Mouse (Mus musculus): ENCODE results near the gene Cog4. TPM values are rescaled to one million over a fixed set of nuclear protein-coding genes. Genes with fewer than 3 reads are reported as not detected.

Gene Cog4
- polyA plus RNA-seq, 1 experiment from 2014 or later, result 64.6 TPM

- Histone ChIP-seq H3K27me3 (ENCODE audit: control insufficient read depth, insufficient read depth, low read length) (no peaks in the 10 kb centered on the region), H3K27ac (ENCODE audit: low read depth, low read length) (no peak overlapping the region), H3K4me3 (ENCODE audit: low read depth, low read length) (no peak overlapping the region), H3K36me3 (ENCODE audit: control insufficient read depth, insufficient read depth, low read length) (peaks cover 4% of the 10 kb centered on the region; the same call in 1 of the 2 replicates), H3K9me3 (ENCODE audit: control insufficient read depth, low read length) (no peaks in the 10 kb centered on the region), H3K4me1 (ENCODE audit: control insufficient read depth, insufficient read depth, low read length) (no peaks in the 10 kb centered on the region), H3K9ac (replicated peaks; ENCODE audit: low read depth, low read length) (no peak overlapping the region), H3K4me2 (ENCODE audit: low read depth, low read length) (no peak overlapping the region)
- ATAC-seq (ENCODE audit: low read depth), result no peak
- 92% methylated on average over 2 of the region's 2 CpGs for WGBS
Measured at GRCm38 (mm10) chr8:110892913-110893312, 46.5 kb downstream of the Cog4 start.

GRCm38 (mm10) chr8:110894851-110895250 lies 48.5 kb downstream of the Cog4 start:
- H3K9me3 ChIP-seq (ENCODE audit: control insufficient read depth, low read length), result no peaks in the 10 kb centered on the region
- no peaks in the 10 kb centered on the region for H3K27me3 ChIP-seq (ENCODE audit: control insufficient read depth, insufficient read depth, low read length)
- no peak overlapping the region for H3K4me2 ChIP-seq (ENCODE audit: low read depth, low read length)
- H3K27ac ChIP-seq (ENCODE audit: low read depth, low read length), result no peak overlapping the region
- WGBS, result 89% methylated on average over 10 of the region's 10 CpGs
- no peak for ATAC-seq (ENCODE audit: low read depth)
- no peak overlapping the region for H3K9ac ChIP-seq (replicated peaks; ENCODE audit: low read depth, low read length)
- no peaks in the 10 kb centered on the region for H3K4me1 ChIP-seq (ENCODE audit: control insufficient read depth, insufficient read depth, low read length)
- no peaks in the 10 kb centered on the region for H3K36me3 ChIP-seq (ENCODE audit: control insufficient read depth, insufficient read depth, low read length)
- no peak overlapping the region for H3K4me3 ChIP-seq (ENCODE audit: low read depth, low read length)

- Histone ChIP-seq H3K36me3 (ENCODE audit: control insufficient read depth, insufficient read depth, low read length) (no peaks in the 10 kb centered on the region), H3K4me3 (ENCODE audit: low read depth, low read length) (no peak overlapping the region), H3K27ac (ENCODE audit: low read depth, low read length) (no peak overlapping the region), H3K9ac (replicated peaks; ENCODE audit: low read depth, low read length) (no peak overlapping the region), H3K9me3 (ENCODE audit: control insufficient read depth, low read length) (no peaks in the 10 kb centered on the region), H3K27me3 (ENCODE audit: control insufficient read depth, insufficient read depth, low read length) (no peaks in the 10 kb centered on the region), H3K4me2 (ENCODE audit: low read depth, low read length) (no peak overlapping the region), H3K4me1 (ENCODE audit: control insufficient read depth, insufficient read depth, low read length) (no peaks in the 10 kb centered on the region)
- no peak for ATAC-seq (ENCODE audit: low read depth)
- 86% methylated on average over 6 of the region's 9 CpGs for WGBS
Measured at GRCm38 (mm10) chr8:110895254-110895653, 48.9 kb downstream of the Cog4 start.

DNA sequence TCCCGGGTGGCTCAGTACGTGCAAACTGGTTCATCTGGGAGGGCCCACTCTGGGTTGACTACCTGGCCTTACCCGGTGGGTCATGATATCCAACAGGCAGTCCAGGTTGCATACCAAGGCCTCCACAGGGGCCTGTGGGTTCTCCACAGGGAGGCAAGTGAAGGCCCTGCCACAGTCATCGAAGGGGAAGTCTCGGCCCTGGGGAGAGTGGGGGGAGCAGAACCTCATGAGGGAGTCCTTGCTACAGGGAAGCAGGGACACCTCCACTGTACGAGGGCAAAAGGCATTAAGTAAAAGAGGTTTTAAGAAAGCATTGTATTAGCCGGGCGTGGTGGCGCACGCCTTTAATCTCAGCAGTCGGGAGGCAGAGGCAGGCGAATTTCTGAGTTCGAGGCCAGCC lies 49.4 kb downstream of the Cog4 start:
- ATAC-seq (ENCODE audit: low read depth), result no peak
- Histone ChIP-seq H3K4me3 (ENCODE audit: low read depth, low read length) (no peak overlapping the region), H3K27ac (ENCODE audit: low read depth, low read length) (no peak overlapping the region), H3K36me3 (ENCODE audit: control insufficient read depth, insufficient read depth, low read length) (no peaks in the 10 kb centered on the region), H3K27me3 (ENCODE audit: control insufficient read depth, insufficient read depth, low read length) (no peaks in the 10 kb centered on the region), H3K4me2 (ENCODE audit: low read depth, low read length) (no peak overlapping the region), H3K9me3 (ENCODE audit: control insufficient read depth, low read length) (no peaks in the 10 kb centered on the region), H3K9ac (replicated peaks; ENCODE audit: low read depth, low read length) (no peak overlapping the region), H3K4me1 (ENCODE audit: control insufficient read depth, insufficient read depth, low read length) (no peaks in the 10 kb centered on the region)
- 96% methylated on average over 13 of the region's 13 CpGs for WGBS

DNA sequence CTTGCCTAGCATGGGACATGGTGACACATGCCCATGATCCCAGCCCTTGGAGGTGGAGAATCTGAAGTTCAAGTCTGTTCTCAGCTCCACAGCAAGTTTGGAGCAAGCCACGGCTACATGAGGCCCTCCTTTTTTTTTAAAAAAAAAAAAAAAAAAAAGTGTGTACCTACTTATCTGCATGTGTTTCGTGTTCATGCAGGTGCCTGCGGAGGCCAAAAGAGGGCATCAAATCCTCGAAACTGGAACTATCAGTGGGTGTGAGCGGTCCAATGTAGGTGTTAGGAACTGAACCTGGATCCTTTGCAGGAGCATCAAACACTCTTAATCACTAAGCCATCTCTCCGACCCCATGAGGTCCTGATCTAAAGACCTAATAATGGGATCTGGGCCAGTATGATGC lies 51.1 kb downstream of the Cog4 start:
- no peak overlapping the region for H3K4me2 ChIP-seq (ENCODE audit: low read depth, low read length)
- no peak overlapping the region for H3K4me3 ChIP-seq (ENCODE audit: low read depth, low read length)
- peaks cover 4% of the 10 kb centered on the region; the same call in 1 of the 2 replicates for H3K4me1 ChIP-seq (ENCODE audit: control insufficient read depth, insufficient read depth, low read length)
- no peaks in the 10 kb centered on the region for H3K27me3 ChIP-seq (ENCODE audit: control insufficient read depth, insufficient read depth, low read length)
- no peak overlapping the region for H3K9ac ChIP-seq (replicated peaks; ENCODE audit: low read depth, low read length)
- no peak for ATAC-seq (ENCODE audit: low read depth)
- H3K36me3 ChIP-seq (ENCODE audit: control insufficient read depth, insufficient read depth, low read length), result no peaks in the 10 kb centered on the region
- H3K9me3 ChIP-seq (ENCODE audit: control insufficient read depth, low read length), result no peaks in the 10 kb centered on the region
- H3K27ac ChIP-seq (ENCODE audit: low read depth, low read length), result no peak overlapping the region
- WGBS, result 97% methylated on average over 6 of the region's 6 CpGs

GRCm38 (mm10) chr8:110901056-110901455 lies 54.7 kb downstream of the Cog4 start:
- ATAC-seq (ENCODE audit: low read depth), result no peak
- Histone ChIP-seq H3K9me3 (ENCODE audit: control insufficient read depth, low read length) (no peaks in the 10 kb centered on the region), H3K36me3 (ENCODE audit: control insufficient read depth, insufficient read depth, low read length) (no peaks in the 10 kb centered on the region), H3K4me3 (ENCODE audit: low read depth, low read length) (no peak overlapping the region), H3K27ac (ENCODE audit: low read depth, low read length) (no peak overlapping the region), H3K4me2 (ENCODE audit: low read depth, low read length) (no peak overlapping the region), H3K4me1 (ENCODE audit: control insufficient read depth, insufficient read depth, low read length) (peaks cover 4% of the 10 kb centered on the region; the same call in 1 of the 2 replicates), H3K9ac (replicated peaks; ENCODE audit: low read depth, low read length) (no peak overlapping the region), H3K27me3 (ENCODE audit: control insufficient read depth, insufficient read depth, low read length) (no peaks in the 10 kb centered on the region)
- WGBS, result 81% methylated on average over 3 of the region's 3 CpGs

DNA sequence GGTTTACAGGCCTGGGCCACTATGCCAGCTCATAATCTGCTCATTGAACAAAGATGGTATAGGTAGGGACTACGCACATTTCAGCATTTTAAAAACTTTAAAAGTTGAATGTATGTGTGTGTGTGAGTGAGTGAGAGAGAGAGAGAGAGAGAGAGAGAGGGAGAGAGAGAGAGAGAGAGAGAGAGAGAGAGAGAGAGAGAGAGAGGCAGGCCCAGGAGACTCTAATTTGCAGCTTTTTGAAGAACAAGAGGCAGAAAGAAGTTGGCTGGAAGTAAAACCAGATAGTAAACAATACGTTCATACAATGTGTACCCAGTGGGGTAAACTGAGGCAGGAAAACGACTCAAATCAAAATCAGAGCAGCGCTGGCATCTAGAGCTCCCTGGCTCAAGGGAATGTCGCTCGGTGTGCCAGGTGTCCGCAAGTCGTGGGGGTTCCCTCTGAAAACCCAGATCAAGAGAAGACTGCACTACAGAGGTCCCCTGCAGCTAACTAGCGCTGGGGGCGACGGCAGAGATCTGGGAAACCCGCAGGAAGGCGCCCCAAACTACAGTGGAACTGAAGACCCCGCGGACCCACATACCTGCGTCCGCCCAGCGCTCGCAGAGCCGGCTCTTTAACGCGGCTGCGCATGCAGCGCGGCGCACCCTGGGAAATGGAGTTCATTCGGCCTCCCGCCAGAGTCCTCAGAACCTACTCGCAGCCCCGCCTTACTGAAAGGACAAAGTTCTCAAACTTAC lies 55.6 kb downstream of the Cog4 start, which contains the start of gene Fuk:
Gene Fuk (minus strand): TSS at position 650 of the 740 bp plus-strand sequence.
- Histone ChIP-seq H3K9me3 (ENCODE audit: control insufficient read depth, low read length) (no peaks in the 10 kb centered on the region), H3K36me3 (ENCODE audit: control insufficient read depth, insufficient read depth, low read length) (no peaks in the 10 kb centered on the region), H3K27me3 (ENCODE audit: control insufficient read depth, insufficient read depth, low read length) (no peaks in the 10 kb centered on the region), H3K4me1 (ENCODE audit: control insufficient read depth, insufficient read depth, low read length) (peaks cover 4% of the 10 kb centered on the region; the same call in 1 of the 2 replicates), H3K27ac (ENCODE audit: low read depth, low read length) (no peak within 1 kb of the TSS), H3K9ac (replicated peaks; ENCODE audit: low read depth, low read length) (peak within 1 kb of the TSS; percentile 64), H3K4me2 (ENCODE audit: low read depth, low read length) (peak within 1 kb of the TSS; percentile 61), H3K4me3 (ENCODE audit: low read depth, low read length) (peak within 1 kb of the TSS; percentile 69)
- peak; percentile 95 for ATAC-seq (ENCODE audit: low read depth)
- WGBS, result 4% methylated on average over 30 of the region's 30 CpGs

DNA sequence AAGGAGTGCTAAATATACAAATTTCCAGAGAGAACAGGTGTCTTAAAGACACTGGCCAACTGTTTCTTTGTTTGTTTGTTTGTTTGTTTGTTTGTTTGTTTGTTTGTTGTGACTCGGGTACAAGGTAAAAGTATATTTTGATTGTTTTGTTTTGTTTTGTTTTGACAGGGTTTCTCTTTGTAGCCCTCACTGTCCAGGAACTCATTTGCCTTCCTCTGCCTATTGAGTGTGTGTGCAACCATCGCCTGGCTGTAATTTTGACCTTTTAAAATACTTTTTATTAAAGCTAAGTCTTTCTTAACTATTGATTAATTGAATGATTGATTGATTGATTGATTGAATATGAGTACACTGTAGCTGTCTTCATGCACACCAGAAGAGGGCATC lies 56.2 kb downstream of the Cog4 start:
- no peaks in the 10 kb centered on the region for H3K27me3 ChIP-seq (ENCODE audit: control insufficient read depth, insufficient read depth, low read length)
- WGBS, result 60% methylated on average over 2 of the region's 2 CpGs
- no peak overlapping the region for H3K9ac ChIP-seq (replicated peaks; ENCODE audit: low read depth, low read length)
- H3K36me3 ChIP-seq (ENCODE audit: control insufficient read depth, insufficient read depth, low read length), result no peaks in the 10 kb centered on the region
- peaks cover 4% of the 10 kb centered on the region; the same call in 1 of the 2 replicates for H3K4me1 ChIP-seq (ENCODE audit: control insufficient read depth, insufficient read depth, low read length)
- no peaks in the 10 kb centered on the region for H3K9me3 ChIP-seq (ENCODE audit: control insufficient read depth, low read length)
- no peak overlapping the region for H3K27ac ChIP-seq (ENCODE audit: low read depth, low read length)
- H3K4me3 ChIP-seq (ENCODE audit: low read depth, low read length), result peak overlapping the region; percentile 69; the same call in 1 of the 2 replicates
- 0 out of 2 replicates have a peak, but pooled peaks have one; percentile 31 for ATAC-seq (ENCODE audit: low read depth)
- no peak overlapping the region for H3K4me2 ChIP-seq (ENCODE audit: low read depth, low read length)

DNA sequence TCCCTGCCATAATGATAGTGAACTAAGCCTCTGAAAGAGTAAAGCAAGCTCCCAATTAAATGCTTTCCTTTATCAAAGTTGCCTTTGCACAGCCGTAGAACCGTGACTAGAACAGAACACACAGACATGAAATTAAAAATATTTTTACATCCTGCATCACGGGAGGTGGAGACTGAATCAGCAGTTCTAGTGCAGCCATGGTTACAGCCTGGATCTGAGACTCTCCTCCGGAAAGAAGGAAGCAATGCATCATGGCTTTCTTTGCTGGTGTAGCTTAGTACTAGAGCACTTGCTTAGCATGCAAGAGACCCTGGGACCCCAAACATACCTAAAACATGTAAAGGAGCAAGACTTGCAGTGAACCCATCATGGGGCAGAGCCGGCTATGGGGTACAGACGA lies 59.0 kb downstream of the Cog4 start:
- no peak overlapping the region for H3K27ac ChIP-seq (ENCODE audit: low read depth, low read length)
- no peak overlapping the region for H3K9ac ChIP-seq (replicated peaks; ENCODE audit: low read depth, low read length)
- WGBS, result 87% methylated on average over 6 of the region's 6 CpGs
- peaks cover 4% of the 10 kb centered on the region; the same call in 1 of the 2 replicates for H3K4me1 ChIP-seq (ENCODE audit: control insufficient read depth, insufficient read depth, low read length)
- H3K4me2 ChIP-seq (ENCODE audit: low read depth, low read length), result no peak overlapping the region
- no peaks in the 10 kb centered on the region for H3K36me3 ChIP-seq (ENCODE audit: control insufficient read depth, insufficient read depth, low read length)
- no peaks in the 10 kb centered on the region for H3K27me3 ChIP-seq (ENCODE audit: control insufficient read depth, insufficient read depth, low read length)
- ATAC-seq (ENCODE audit: low read depth), result no peak
- H3K4me3 ChIP-seq (ENCODE audit: low read depth, low read length), result no peak overlapping the region
- H3K9me3 ChIP-seq (ENCODE audit: control insufficient read depth, low read length), result no peaks in the 10 kb centered on the region
